Mouse (Mus musculus) midbrain, embryonic 14.5 days (tissue): ENCODE measurements around the gene Dynlrb1. TPM values are rescaled to one million over a fixed set of nuclear protein-coding genes. Genes with fewer than 3 reads are reported as not detected.

Experiments
- ATAC-seq: fragments of 200-750 bp; cut with Nextera tagmentation; 2 replicates; pipeline ENCODE4 v1.8.0; 2017; ENCODE audit warnings: moderate number of reproducible peaks, moderate library complexity; ENCODE audit not compliant: low FRiP score, low TSS enrichment
- DNase-seq: peaks from one replicate; pipeline ENCODE4 v3.0.0-alpha.2; 2015
- H3K27ac ChIP-seq: fragments of 300-500 bp; sonication (generic); replicated peaks from 2 replicates; pipeline ENCODE4 v1.5.1; 2014; ENCODE audit warnings: mild to moderate bottlenecking, low read depth, low read length, moderate library complexity
- H3K27me3 ChIP-seq: fragments of 300-500 bp; sonication (generic); 2 replicates; pipeline ENCODE4 v1.6.1; 2014; ENCODE audit warnings: low read length, control low read depth, mixed read lengths; ENCODE audit not compliant: control insufficient read depth, insufficient read depth
- H3K36me3 ChIP-seq: fragments of 300-500 bp; sonication (generic); 2 replicates; pipeline ENCODE4 v1.6.1; 2014; ENCODE audit warnings: low read length, control low read depth; ENCODE audit not compliant: control insufficient read depth, insufficient read depth
- H3K4me1 ChIP-seq: fragments of 300-500 bp; sonication (generic); 2 replicates; pipeline ENCODE4 v1.6.1; 2014; ENCODE audit warnings: mild to moderate bottlenecking, antibody characterized with exemption, low read length, control low read depth; ENCODE audit not compliant: control insufficient read depth, insufficient read depth
- H3K4me2 ChIP-seq: fragments of 300-500 bp; sonication (generic); 2 replicates; pipeline ENCODE4 v1.6.1; 2014; ENCODE audit warnings: mild to moderate bottlenecking, low read length, moderate library complexity
- H3K4me3 ChIP-seq: fragments of 300-500 bp; sonication (generic); replicated peaks from 2 replicates; pipeline ENCODE4 v1.5.1; 2014; ENCODE audit warnings: low read depth, low read length
- H3K9ac ChIP-seq: fragments of 300-500 bp; sonication (generic); replicated peaks from 2 replicates; pipeline ENCODE4 v1.6.1; 2014; ENCODE audit warnings: mild to moderate bottlenecking, low read length, moderate library complexity
- H3K9me3 ChIP-seq: fragments of 300-500 bp; sonication (generic); 2 replicates; pipeline ENCODE4 v1.6.1; 2016; ENCODE audit warnings: low read length, control low read depth, mixed read lengths; ENCODE audit not compliant: control insufficient read depth
- WGBS: fragments of 180-500 bp; shearing (Covaris S2); extraction: QIAGEN DNeasy Blood & Tissue Kit; methylation state at CpG from one replicate; pipeline ENCODE4 v1.1.7; 2014; 5-methylcytosine and 5-hydroxymethylcytosine counted together
- polyA plus RNA-seq: library from polyadenylated mRNA; unstranded; fragments of >200 nt; fragmentation: Nextera tagmentation; extraction: Ambion mirVana; gene quantifications from 2 replicates; pipeline ENCODE4 v1.2.1, GENCODE M21; 2014

Dynlrb1 gene
- polyA plus RNA-seq = 698 and 838 TPM in 2 replicates

GRCm38 (mm10) chr2:155236362-155236992 lies at the start of gene Dynlrb1:
Gene Dynlrb1, plus strand, starts transcription at chr2:155236533.
- Histone ChIP-seq H3K9me3 (no peaks in the 10 kb centered on the region), H3K4me3 (peak within 1 kb of the TSS; percentile 92), H3K36me3 (no peaks in the 10 kb centered on the region; the same call in 1 of the 2 replicates), H3K27me3 (no peaks in the 10 kb centered on the region), H3K9ac (peak within 1 kb of the TSS; percentile 85), H3K4me2 (peak within 1 kb of the TSS; percentile 67), H3K27ac (peak within 1 kb of the TSS; percentile 88), H3K4me1 (peaks cover 20% of the 10 kb centered on the region)
- DNase-seq = peak; percentile 98
- ATAC-seq = peak; percentile 98
- under 1% methylated on average over 50 of the region's 50 CpGs for WGBS

- Histone ChIP-seq H3K27ac (no peak overlapping the region), H3K4me1 (no peaks in the 10 kb centered on the region), H3K4me2 (no peak overlapping the region), H3K36me3 (peaks cover 77% of the 10 kb centered on the region), H3K27me3 (no peaks in the 10 kb centered on the region), H3K9me3 (no peaks in the 10 kb centered on the region), H3K9ac (no peak overlapping the region), H3K4me3 (no peak overlapping the region)
- WGBS = 70% methylated on average over 2 of the region's 2 CpGs
- DNase-seq = peak; percentile 63
- no peak for ATAC-seq
These were observed 28.9 kb upstream of the Dynlrb1 start for GRCm38 (mm10) chr2:155207419-155207818.

- no peaks in the 10 kb centered on the region for H3K27me3 ChIP-seq
- no peaks in the 10 kb centered on the region for H3K4me1 ChIP-seq
- peaks cover 86% of the 10 kb centered on the region for H3K36me3 ChIP-seq
- no peak overlapping the region for H3K27ac ChIP-seq
- no peaks in the 10 kb centered on the region for H3K9me3 ChIP-seq
- no peak for ATAC-seq
- no peak overlapping the region for H3K9ac ChIP-seq
- no peak overlapping the region for H3K4me2 ChIP-seq
- WGBS = 91% methylated on average over 2 of the region's 2 CpGs
- no peak overlapping the region for H3K4me3 ChIP-seq
- no peak for DNase-seq
These were observed 13.2 kb upstream of the Dynlrb1 start for GRCm38 (mm10) chr2:155223145-155223544.

GRCm38 (mm10) chr2:155224721-155225120 lies 11.6 kb upstream of the Dynlrb1 start:
- H3K27me3 ChIP-seq = no peaks in the 10 kb centered on the region
- no peak overlapping the region for H3K4me3 ChIP-seq
- H3K27ac ChIP-seq = no peak overlapping the region
- H3K4me1 ChIP-seq = no peaks in the 10 kb centered on the region
- peaks cover 71% of the 10 kb centered on the region for H3K36me3 ChIP-seq
- H3K9me3 ChIP-seq = no peaks in the 10 kb centered on the region
- ATAC-seq = no peak
- DNase-seq = no peak
- no peak overlapping the region for H3K9ac ChIP-seq
- 93% methylated on average over 7 of the region's 7 CpGs for WGBS
- no peak overlapping the region for H3K4me2 ChIP-seq

GRCm38 (mm10) chr2:155235746-155236361 lies 479 bp upstream of the Dynlrb1 start:
- Histone ChIP-seq H3K27ac (peak overlapping the region; percentile 88), H3K36me3 (no peaks in the 10 kb centered on the region; the same call in 1 of the 2 replicates), H3K27me3 (no peaks in the 10 kb centered on the region), H3K9ac (peak overlapping the region; percentile 85), H3K4me1 (peaks cover 20% of the 10 kb centered on the region), H3K4me3 (peak overlapping the region; percentile 92), H3K9me3 (no peaks in the 10 kb centered on the region), H3K4me2 (peak overlapping the region; percentile 67)
- 3% methylated on average over 13 of the region's 13 CpGs for WGBS
- ATAC-seq = peak; percentile 85
- peak; percentile 35 for DNase-seq

GRCm38 (mm10) chr2:155237276-155237675 lies 943 bp downstream of the Dynlrb1 start:
- WGBS = 20% methylated on average over 4 of the region's 4 CpGs
- Histone ChIP-seq H3K9me3 (no peaks in the 10 kb centered on the region), H3K27me3 (no peaks in the 10 kb centered on the region), H3K36me3 (peaks cover under 1% of the 10 kb centered on the region; the same call in 1 of the 2 replicates), H3K9ac (peak overlapping the region; percentile 85), H3K4me2 (peak overlapping the region; percentile 67), H3K4me1 (peaks cover 20% of the 10 kb centered on the region), H3K4me3 (peak overlapping the region; percentile 92), H3K27ac (no peak overlapping the region)
- no peak for DNase-seq
- ATAC-seq = no peak

GRCm38 (mm10) chr2:155240915-155241314 lies 4.6 kb downstream of the Dynlrb1 start:
- 84% methylated on average over 4 of the region's 4 CpGs for whole genome bisulfite sequencing
- no peak for ATAC-seq

GRCm38 (mm10) chr2:155242296-155242855 lies 6.0 kb downstream of the Dynlrb1 start:
- Histone ChIP-seq H3K4me1 (peaks cover 12% of the 10 kb centered on the region), H3K4me3 (no peak overlapping the region), H3K4me2 (no peak overlapping the region), H3K27me3 (no peaks in the 10 kb centered on the region), H3K36me3 (peaks cover 47% of the 10 kb centered on the region), H3K9ac (no peak overlapping the region), H3K27ac (no peak overlapping the region), H3K9me3 (no peaks in the 10 kb centered on the region)
- DNase-seq (no peak), ATAC-seq (no peak)
- WGBS = 90% methylated on average over 7 of the region's 7 CpGs

More at GRCm38 (mm10) chr2:155240915-155241314, 4.6 kb downstream of the Dynlrb1 start:
- H3K4me3 ChIP-seq = no peak overlapping the region
- H3K27me3 ChIP-seq = no peaks in the 10 kb centered on the region
- H3K27ac ChIP-seq = no peak overlapping the region
- H3K9ac ChIP-seq = no peak overlapping the region
- DNase-seq = no peak
- peaks cover 15% of the 10 kb centered on the region for H3K4me1 ChIP-seq
- no peak overlapping the region for H3K4me2 ChIP-seq
- H3K9me3 ChIP-seq = no peaks in the 10 kb centered on the region
- peaks cover 35% of the 10 kb centered on the region for H3K36me3 ChIP-seq
